Mouse (Mus musculus) spleen, adult 2 months (tissue): ENCODE results near the gene Hcfc1r1. TPM values are rescaled to one million over a fixed set of nuclear protein-coding genes. Genes with fewer than 3 reads are reported as not detected.
A peak's percentile ranks its signal among the peaks of the same experiment; 100 is the strongest.

Source experiments
- DNase-seq, 2 experiments: peaks; one replicate each; pipeline versions ENCODE4 v3.0.0 to v3.0.0-alpha.2; 2012 to 2021; ENCODE audit warnings: low spot score in 2 of 2, low read depth in 1 of 2
- H3K27ac ChIP-seq: fragments of 200-500 bp; 2 replicates; pipeline ENCODE4 v1.5.1; 2012; ENCODE audit warnings: low read length, inconsistent platforms; ENCODE audit not compliant: insufficient read depth
- H3K27me3 ChIP-seq: fragments of 200-500 bp; 2 replicates; pipeline ENCODE4 v1.6.1; 2012; ENCODE audit warnings: mild to moderate bottlenecking, moderate library complexity, low read length, inconsistent platforms; ENCODE audit not compliant: control insufficient read depth, insufficient read depth
- H3K36me3 ChIP-seq: fragments of 200-500 bp; 2 replicates; pipeline ENCODE4 v1.6.1; 2012; ENCODE audit warnings: mild to moderate bottlenecking, low read length, inconsistent platforms; ENCODE audit not compliant: control insufficient read depth, insufficient read depth
- H3K4me1 ChIP-seq: fragments of 200-500 bp; 2 replicates; pipeline ENCODE4 v1.6.1; 2011; ENCODE audit warnings: inconsistent platforms; ENCODE audit not compliant: control insufficient read depth, insufficient read depth, insufficient read length
- H3K4me3 ChIP-seq: fragments of 200-500 bp; 2 replicates; pipeline ENCODE4 v1.5.1; 2011; ENCODE audit warnings: mild to moderate bottlenecking, inconsistent platforms; ENCODE audit not compliant: insufficient read depth, insufficient read length; ENCODE audit errors: extremely low read depth
- CTCF ChIP-seq: fragments of 200-500 bp; IDR thresholded peaks from 2 replicates; pipeline ENCODE4 v1.5.1; 2011; ENCODE audit warnings: mild to moderate bottlenecking, inconsistent platforms; ENCODE audit not compliant: insufficient read depth, insufficient read length, insufficient replicate concordance; ENCODE audit errors: extremely low read depth
- POLR2A ChIP-seq: fragments of 200-500 bp; IDR thresholded peaks from 2 replicates; pipeline ENCODE4 v1.6.1; 2011; ENCODE audit warnings: low read depth, low read length, inconsistent platforms
- WGBS: fragments of 180-500 bp; shearing (Covaris S2); methylation state at CpG from one replicate; pipeline ENCODE4 v1.1.7; 2018; 5-methylcytosine and 5-hydroxymethylcytosine counted together
- polyA plus RNA-seq: library from polyadenylated mRNA; depleted of rRNA; stranded (reverse); fragments of >200 nt; gene quantifications from 2 replicates; pipeline ENCODE4 v1.2.3, GENCODE M21; 2012; rRNA removed

The Hcfc1r1 gene
- 75.0 and 90.8 TPM in 2 replicates for polyA plus RNA-seq

DNA sequence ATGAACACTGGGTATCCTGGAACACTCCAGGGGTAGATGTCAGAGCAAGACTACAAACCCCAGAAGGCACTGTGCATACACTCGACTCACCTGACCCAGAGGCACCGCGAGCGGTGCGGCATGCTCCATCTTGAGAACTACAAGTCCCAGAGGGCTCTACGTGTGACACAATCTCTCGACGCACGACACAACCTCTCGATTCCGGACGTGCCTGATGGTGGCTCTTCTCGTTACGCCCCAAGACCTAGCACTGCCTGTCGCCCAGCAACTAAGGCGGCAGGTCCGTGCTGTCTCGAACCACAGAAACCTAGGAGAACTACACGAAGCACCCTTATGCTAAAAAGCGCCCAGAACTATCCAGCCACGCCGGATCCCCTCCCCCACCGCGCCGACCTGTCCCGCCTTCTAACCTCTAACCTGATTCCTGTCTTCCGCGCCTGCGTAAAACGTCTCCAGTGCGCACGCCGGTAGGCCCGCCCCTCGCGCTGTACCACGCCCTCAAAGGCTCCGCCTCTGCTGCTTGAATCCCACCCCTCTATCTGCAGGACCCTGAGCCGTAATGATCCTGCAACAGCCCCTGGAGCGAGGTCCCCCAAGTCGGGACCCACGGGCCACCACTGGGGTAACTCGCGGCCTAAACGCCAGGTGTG, at the start of gene Hcfc1r1, which contains the start of gene Thoc6:
Gene Hcfc1r1 (plus strand): TSS at position 173 of the 650 bp plus-strand sequence.
Gene Thoc6 (minus strand): TSS at position 459 of the 650 bp plus-strand sequence.
- peaks cover 13% of the 10 kb centered on the region for H3K4me1 ChIP-seq
- WGBS: under 1% methylated on average over 45 of the region's 45 CpGs
- peak within 1 kb of the TSS; percentile 96 for H3K27ac ChIP-seq
- H3K4me3 ChIP-seq: peak within 1 kb of the TSS; percentile 84
- peaks cover 12% of the 10 kb centered on the region for H3K36me3 ChIP-seq
- DNase-seq: peak; percentile 88 to 94
- no peaks in the 10 kb centered on the region for H3K27me3 ChIP-seq
- TF ChIP-seq CTCF: no peak
- TF ChIP-seq POLR2A: peak; percentile 40

DNA sequence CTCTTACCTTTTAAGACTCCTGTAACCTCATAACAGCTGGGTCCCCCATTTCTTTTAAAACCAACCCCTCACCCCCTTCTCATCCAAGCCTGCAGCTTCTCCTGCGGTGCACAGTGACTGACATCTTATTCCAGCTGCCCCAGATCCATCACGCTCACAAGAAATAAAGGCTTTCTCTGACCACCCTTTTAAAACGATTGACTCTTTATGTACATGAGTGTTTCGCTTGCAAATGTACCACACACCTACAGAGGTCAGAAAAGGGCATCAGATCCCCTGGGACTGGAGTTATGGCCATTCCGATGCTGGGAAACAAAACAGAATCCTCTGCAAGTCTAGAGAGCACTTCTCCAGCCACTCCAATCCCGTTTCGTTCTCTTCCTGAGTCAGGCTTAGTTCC, 45.6 kb upstream of the Hcfc1r1 start:
- no peak for DNase-seq
- WGBS: 72% methylated on average over 7 of the region's 7 CpGs
- TF ChIP-seq POLR2A (no peak), CTCF (no peak)
- Histone ChIP-seq H3K27me3 (no peaks in the 10 kb centered on the region), H3K4me3 (no peak overlapping the region), H3K4me1 (no peaks in the 10 kb centered on the region; the same call in 1 of the 2 replicates), H3K36me3 (no peaks in the 10 kb centered on the region), H3K27ac (no peak overlapping the region)

DNA sequence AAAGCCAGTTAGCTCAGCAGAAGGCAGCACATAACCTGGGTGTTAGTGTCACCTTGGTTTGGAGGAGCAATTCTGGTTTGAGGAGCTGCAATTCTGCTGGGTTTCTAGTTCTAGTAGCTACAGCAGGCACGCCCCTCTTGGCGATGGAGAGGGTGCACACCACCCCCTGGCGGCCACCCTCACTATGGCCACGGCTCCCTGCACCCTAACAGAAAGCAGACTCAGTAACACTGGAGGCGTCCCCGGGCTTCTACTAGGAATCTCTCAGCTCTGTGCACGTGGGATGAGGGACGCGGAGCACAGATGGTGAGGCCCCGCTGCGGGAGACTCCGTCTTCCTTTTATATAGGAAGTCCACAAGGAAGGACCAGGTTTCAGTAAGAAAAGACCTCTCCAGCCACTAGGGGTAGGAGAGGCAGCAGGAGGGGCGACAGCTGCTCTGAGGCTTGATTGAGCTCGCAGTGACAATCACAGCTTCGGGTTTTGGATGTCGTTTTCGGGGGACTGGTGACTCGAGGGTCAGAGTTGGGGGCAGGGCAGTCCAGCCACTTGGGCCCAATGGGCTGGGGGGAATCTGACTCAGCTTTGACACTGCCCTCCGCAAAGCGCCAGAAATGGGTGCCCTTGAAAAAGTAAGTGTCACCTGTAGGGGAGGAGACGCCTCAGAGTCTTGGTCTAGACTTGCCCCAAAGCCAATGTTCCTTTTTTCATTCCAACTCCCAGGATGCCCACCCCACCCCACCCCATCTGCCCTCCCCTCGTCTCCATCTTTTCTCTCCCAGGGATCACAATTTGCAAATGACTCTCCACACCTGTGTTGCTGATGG, 43.0 kb upstream of the Hcfc1r1 start:
- Histone ChIP-seq H3K4me3 (no peak overlapping the region), H3K27ac (no peak overlapping the region), H3K36me3 (no peaks in the 10 kb centered on the region), H3K27me3 (no peaks in the 10 kb centered on the region), H3K4me1 (no peaks in the 10 kb centered on the region; the same call in 1 of the 2 replicates)
- peak; percentile 88 for TF ChIP-seq CTCF
- no peak for TF ChIP-seq POLR2A
- 13% methylated on average over 22 of the region's 22 CpGs for WGBS
- peak; percentile 31 to 69 for DNase-seq

DNA sequence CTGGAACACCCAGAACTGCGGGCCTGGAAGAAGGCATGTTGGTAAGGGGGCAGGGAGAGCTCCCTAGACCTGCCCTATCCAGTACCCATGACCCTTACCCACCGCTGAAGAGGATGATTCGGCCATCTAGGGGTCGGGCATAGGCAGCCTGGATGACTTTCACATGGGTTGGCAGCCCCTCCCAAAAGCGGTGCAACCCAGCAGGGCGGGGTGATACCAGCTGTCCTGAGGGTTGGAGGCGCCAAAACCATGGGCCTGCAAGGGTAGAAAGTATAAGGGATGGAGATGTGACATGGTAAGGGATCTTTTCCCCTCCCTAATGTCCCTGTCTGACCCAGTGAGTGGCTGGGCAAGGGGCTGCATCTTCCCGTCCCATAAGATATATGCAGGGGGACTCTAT, 42.2 kb upstream of the Hcfc1r1 start:
- Histone ChIP-seq H3K36me3 (no peaks in the 10 kb centered on the region), H3K4me3 (no peak overlapping the region), H3K27ac (no peak overlapping the region), H3K4me1 (no peaks in the 10 kb centered on the region; the same call in 1 of the 2 replicates), H3K27me3 (no peaks in the 10 kb centered on the region)
- no peak for DNase-seq
- WGBS: 83% methylated on average over 8 of the region's 8 CpGs
- no peak for TF ChIP-seq POLR2A
- no peak for TF ChIP-seq CTCF

DNA sequence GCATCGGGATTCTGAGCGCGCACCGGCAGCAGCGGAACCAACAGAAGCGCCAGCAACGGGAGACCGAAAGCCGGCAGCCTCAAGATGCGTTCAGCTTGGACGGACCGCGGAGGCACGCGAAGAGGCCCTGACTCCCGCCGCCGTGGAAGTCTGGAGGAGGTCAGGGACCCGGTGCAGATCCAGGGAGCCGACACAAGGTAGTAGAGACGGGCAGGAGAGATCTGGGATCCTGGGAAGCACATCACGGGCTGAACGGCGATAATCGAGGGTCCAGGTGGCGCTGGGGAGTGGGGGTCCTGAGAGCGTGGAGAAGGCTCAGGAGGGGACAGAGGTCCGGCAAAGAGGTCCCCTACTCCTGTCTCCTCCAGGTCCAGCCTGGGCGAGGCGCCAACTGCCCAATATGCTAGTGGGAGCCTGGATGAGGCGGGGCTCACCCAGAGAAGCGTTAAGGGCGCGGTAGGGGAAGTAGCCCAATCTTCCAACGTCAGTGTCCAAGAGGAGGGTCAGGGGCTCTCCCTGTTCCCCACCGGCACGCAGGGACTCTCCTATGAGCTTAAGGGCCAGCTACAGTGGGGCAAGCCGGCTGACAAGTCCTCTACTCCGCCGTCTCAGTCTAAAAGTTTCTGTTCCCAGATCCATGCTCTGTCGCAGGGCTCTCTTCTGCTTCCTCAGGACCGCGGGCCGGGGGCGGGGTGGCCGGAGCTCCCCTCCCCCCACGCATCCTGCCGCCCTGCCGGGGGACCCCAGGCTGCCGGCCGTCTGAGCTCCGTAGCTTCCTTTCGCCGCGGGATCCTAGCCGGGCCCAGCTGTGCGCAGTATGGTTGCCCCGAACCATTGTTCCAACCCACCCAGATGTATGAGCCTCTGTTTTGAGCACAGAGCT, 28.5 kb upstream of the Hcfc1r1 start, which contains the start of gene Mmp25:
Gene Mmp25 (minus strand): TSS at position 665 of the 883 bp plus-strand sequence.
- DNase-seq: no peak
- no peak for TF ChIP-seq POLR2A
- no peak for TF ChIP-seq CTCF
- 4% methylated on average over 58 of the region's 58 CpGs for WGBS
- Histone ChIP-seq H3K36me3 (no peaks in the 10 kb centered on the region), H3K27me3 (peaks cover 11% of the 10 kb centered on the region; the same call in 1 of the 2 replicates), H3K4me1 (peaks cover 5% of the 10 kb centered on the region; the same call in 1 of the 2 replicates), H3K4me3 (peak within 1 kb of the TSS; percentile 37), H3K27ac (no peak within 1 kb of the TSS)

DNA sequence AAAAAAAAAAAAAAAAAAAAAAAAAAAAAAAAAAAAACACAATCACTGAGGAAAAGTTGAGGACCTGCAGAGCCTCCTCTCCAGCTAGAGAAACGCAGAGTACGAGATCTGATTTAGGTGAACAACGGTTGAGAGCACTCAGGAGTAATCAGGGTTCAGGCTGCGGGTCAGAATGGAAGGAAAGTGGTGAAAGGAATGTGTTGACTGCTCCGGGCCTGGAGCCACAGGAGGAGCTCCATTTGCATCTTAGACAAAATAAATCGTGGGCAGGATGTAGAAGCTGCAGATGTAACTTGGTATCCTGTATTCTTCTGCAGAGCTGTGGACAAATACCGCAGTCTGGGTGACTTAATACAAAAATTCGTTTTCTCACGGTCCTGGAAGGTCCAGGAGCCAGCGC, 27.5 kb upstream of the Hcfc1r1 start:
- 75% methylated on average over 10 of the region's 10 CpGs for WGBS
- Histone ChIP-seq H3K36me3 (no peaks in the 10 kb centered on the region), H3K4me3 (no peak overlapping the region)

More for the DNA sequence above, 27.5 kb upstream of the Hcfc1r1 start:
- no peak overlapping the region for H3K27ac ChIP-seq
- H3K4me1 ChIP-seq: peaks cover 5% of the 10 kb centered on the region; the same call in 1 of the 2 replicates
- no peak for DNase-seq
- no peak for TF ChIP-seq CTCF
- TF ChIP-seq POLR2A: no peak
- H3K27me3 ChIP-seq: peaks cover 11% of the 10 kb centered on the region; the same call in 1 of the 2 replicates
